Mouse (Mus musculus) liver, embryonic 14.5 days (tissue): ENCODE results near the gene Rbbp7. TPM values are rescaled to one million over a fixed set of nuclear protein-coding genes. Genes with fewer than 3 reads are reported as not detected.

Source experiments
- ATAC-seq: fragments of 200-750 bp; cut with Nextera tagmentation; 2 replicates; pipeline ENCODE4 v1.8.0; 2017; ENCODE audit warnings: moderate number of reproducible peaks, mild to moderate bottlenecking, moderate library complexity; ENCODE audit not compliant: insufficient read depth
- DNase-seq, 3 experiments: peaks; one replicate each; pipeline ENCODE4 v3.0.0-alpha.2; 2012 to 2013; ENCODE audit warnings: low read depth in 3 of 3, low spot score in 3 of 3
- H3K27ac ChIP-seq: fragments of 300-500 bp; sonication (generic); 2 replicates; pipeline ENCODE4 v1.5.1; 2014; ENCODE audit warnings: moderate library complexity, mild to moderate bottlenecking, control low read depth, inconsistent platforms
- H3K27me3 ChIP-seq: fragments of 300-500 bp; sonication (generic); 2 replicates; pipeline ENCODE4 v1.6.1; 2014; ENCODE audit warnings: mild to moderate bottlenecking, low read length, moderate library complexity; ENCODE audit not compliant: control insufficient read depth, insufficient read depth
- H3K36me3 ChIP-seq: fragments of 300-500 bp; sonication (generic); replicated peaks from 2 replicates; pipeline ENCODE4 v1.6.1; 2014; ENCODE audit warnings: low read depth; ENCODE audit not compliant: control insufficient read depth, insufficient read depth
- H3K4me1 ChIP-seq, 2 experiments: fragments of 200-500 bp in 1 of 2; fragments of 300-500 bp in 1 of 2; sonication (generic) in 1 of 2; replicated peaks; 2 replicates each; pipeline ENCODE4 v1.6.1; 2012 to 2014; ENCODE audit warnings: antibody characterized with exemption in 1 of 2, inconsistent platforms in 1 of 2, low read length in 1 of 2; ENCODE audit not compliant: control insufficient read depth in 2 of 2, insufficient read depth in 2 of 2
- H3K4me2 ChIP-seq: fragments of 300-500 bp; sonication (generic); 2 replicates; pipeline ENCODE4 v1.6.1; 2014; ENCODE audit warnings: low read depth, mild to moderate bottlenecking, control low read depth, moderate library complexity
- H3K4me3 ChIP-seq, 2 experiments: fragments of 200-500 bp in 1 of 2; fragments of 300-500 bp in 1 of 2; sonication (generic) in 1 of 2; 2 replicates each; pipeline ENCODE4 v1.5.1; 2012 to 2014; ENCODE audit warnings: low read depth in 2 of 2, low read length in 2 of 2, mild to moderate bottlenecking in 2 of 2, control low read depth in 1 of 2, inconsistent platforms in 1 of 2, moderate library complexity in 1 of 2; ENCODE audit not compliant: insufficient read depth in 1 of 2
- H3K9ac ChIP-seq: fragments of 300-500 bp; sonication (generic); replicated peaks from 2 replicates; pipeline ENCODE4 v1.6.1; 2014; ENCODE audit warnings: mild to moderate bottlenecking, control low read depth, moderate library complexity
- H3K9me3 ChIP-seq: fragments of 300-500 bp; sonication (generic); 2 replicates; pipeline ENCODE4 v1.6.1; 2016; ENCODE audit warnings: low read length, mixed read lengths; ENCODE audit not compliant: control insufficient read depth
- CTCF ChIP-seq: IDR thresholded peaks from 2 replicates; pipeline ENCODE4 v1.5.1; 2016; ENCODE audit warnings: antibody characterized with exemption, low read depth, control low read depth
- EP300 ChIP-seq: IDR thresholded peaks from 2 replicates; pipeline ENCODE4 v1.6.1; 2016; ENCODE audit warnings: antibody characterized with exemption, low read depth
- WGBS: fragments of 180-500 bp; shearing (Covaris S2); extraction: QIAGEN DNeasy Blood & Tissue Kit; methylation state at CpG from one replicate; pipeline ENCODE4 v1.1.7; 2014; ENCODE audit not compliant: insufficient replicate concordance; 5-methylcytosine and 5-hydroxymethylcytosine counted together
- polyA plus RNA-seq, 2 experiments: library from polyadenylated mRNA; depleted of rRNA in 1 of 2; stranded (reverse) in 1 of 2; unstranded in 1 of 2; fragments of >200 nt; fragmentation: Nextera tagmentation in 1 of 2; extraction: Ambion mirVana in 1 of 2; gene quantifications; 2 replicates each; pipeline versions ENCODE4 v1.2.1 to v1.2.3; 2012 to 2014

The Rbbp7 gene
- polyA plus RNA-seq, 2 experiments, result 111 to 192 TPM

GRCm38 (mm10) chrX:162800371-162800770 is 40.2 kb downstream of the Rbbp7 start:
- peak; percentile 5 to 22 (median 6) for DNase-seq
- no peak overlapping the region for H3K27ac ChIP-seq
- H3K9me3 ChIP-seq, result no peaks in the 10 kb centered on the region
- H3K4me1 ChIP-seq, result no peaks in the 10 kb centered on the region
- H3K9ac ChIP-seq, result no peak overlapping the region
- no peak for ATAC-seq
- H3K36me3 ChIP-seq, result no peaks in the 10 kb centered on the region
- no peak overlapping the region for H3K4me2 ChIP-seq
- no peak overlapping the region for H3K4me3 ChIP-seq
- TF ChIP-seq CTCF (peak; percentile 53), EP300 (no peak)
- no peaks in the 10 kb centered on the region for H3K27me3 ChIP-seq

GRCm38 (mm10) chrX:162828016-162828415 is 67.8 kb downstream of the Rbbp7 start:
- 27% methylated on average over 6 of the region's 6 CpGs for WGBS
- TF ChIP-seq EP300, result no peak
- no peak for TF ChIP-seq CTCF
- Histone ChIP-seq H3K27me3 (no peaks in the 10 kb centered on the region), H3K9me3 (no peaks in the 10 kb centered on the region), H3K27ac (no peak overlapping the region), H3K4me1 (peaks cover 0 to 3% of the 10 kb centered on the region in 2 experiments; a peak in 2 of 4 replicates), H3K4me2 (peak overlapping the region; percentile 80), H3K9ac (peak overlapping the region; percentile 58), H3K4me3 (peak overlapping the region; percentile 64 to 90), H3K36me3 (no peaks in the 10 kb centered on the region)
- ATAC-seq (no peak), DNase-seq (no peak)

Other genes with a start within 250 kb of the Rbbp7 start
- 0.51 and 0.63 TPM in 2 replicates for gene Reps2, start 116.8 kb upstream of the Rbbp7 start, polyA plus RNA-seq (2012; rRNA removed)
- gene Reps2, start 116.8 kb upstream of the Rbbp7 start, polyA plus RNA-seq (2014; fragmentation: Nextera tagmentation; extraction: Ambion mirVana), result 0.52 and 0.95 TPM in 2 replicates
- 3.5 and 5.4 TPM in 2 replicates for gene Txlng, start 69.1 kb downstream of the Rbbp7 start, polyA plus RNA-seq (2012; rRNA removed)
- gene Txlng, start 69.1 kb downstream of the Rbbp7 start, polyA plus RNA-seq (2014; fragmentation: Nextera tagmentation; extraction: Ambion mirVana), result 6.2 and 7.1 TPM in 2 replicates
- gene Syap1, start 128.0 kb downstream of the Rbbp7 start, polyA plus RNA-seq (2012; rRNA removed), result 3.9 and 6.6 TPM in 2 replicates
- 13.2 and 14.5 TPM in 2 replicates for gene Syap1, start 128.0 kb downstream of the Rbbp7 start, polyA plus RNA-seq (2014; fragmentation: Nextera tagmentation; extraction: Ambion mirVana)
- 9.7 and 11.4 TPM in 2 replicates for gene Ctps2, start 140.8 kb downstream of the Rbbp7 start, polyA plus RNA-seq (2012; rRNA removed)
- gene Ctps2, start 140.8 kb downstream of the Rbbp7 start, polyA plus RNA-seq (2014; fragmentation: Nextera tagmentation; extraction: Ambion mirVana), result 37.6 and 38.1 TPM in 2 replicates
- gene S100g, start 204.2 kb downstream of the Rbbp7 start, polyA plus RNA-seq (2012; rRNA removed), result 2.5 and 2.6 TPM in 2 replicates
- gene S100g, start 204.2 kb downstream of the Rbbp7 start, polyA plus RNA-seq (2014; fragmentation: Nextera tagmentation; extraction: Ambion mirVana), result 5.5 and 6.8 TPM in 2 replicates